Mouse (Mus musculus): ENCODE data around the gene Dlx2.

The Dlx2 gene

GRCm38 (mm10) chr2:71499276-71500230, 47.0 kb downstream of the Dlx2 start:
- DNase-seq, result no peak

- DNase-seq, result no peak
These were observed 49.4 kb downstream of the Dlx2 start for GRCm38 (mm10) chr2:71497175-71497574.

GRCm38 (mm10) chr2:71494971-71495370, 51.6 kb downstream of the Dlx2 start:
- DNase-seq, result no peak

GRCm38 (mm10) chr2:71494503-71494902, 52.1 kb downstream of the Dlx2 start:
- peak; percentile 30 for DNase-seq

All from right cerebral cortex, postnatal 14 days (tissue).